ENCODE assay signal across 23 mouse cellular contexts in genomic region chr6:128836191-128836954, GRCm38 (mm10). TPM values are rescaled to one million over a fixed set of nuclear protein-coding genes. Genes with fewer than 3 reads are reported as not detected.
DNase-seq lines count a peak whose midpoint lies in the region; ATAC-seq and TF ChIP-seq lines count a peak whose summit lies in the region.
"Had no signal": no experiment of that assay in that cellular context is flagged by ENCODE, and none has a peak within 500 bp of the region (broad histone marks: within the 10 kb centered on the region; RNA-seq: fewer than 3 reads in every experiment).

No protein-coding gene starts in this region.

- H3K27me3 ChIP-seq in thymus, adult 2 months (ENCODE audit: control insufficient read depth, insufficient read depth, low read length), result no peaks in the 10 kb centered on the region
- no peaks in the 10 kb centered on the region for H3K27me3 ChIP-seq in liver, embryonic 13.5 days
- H3K27me3 ChIP-seq: neural tube, embryonic 12.5 days; stomach, embryonic 15.5 days had no signal

- H3K36me3 ChIP-seq in thymus, adult 2 months (ENCODE audit: control insufficient read depth, insufficient read depth, low read length), result no peaks in the 10 kb centered on the region
- no peaks in the 10 kb centered on the region for H3K36me3 ChIP-seq in liver, embryonic 13.5 days
- H3K36me3 ChIP-seq: heart, embryonic 10.5 days; neural tube, embryonic 12.5 days; stomach, embryonic 15.5 days had no signal

- intact Hi-C loops in heart, postnatal 36 days (cut with DNase I), result no loop called here

- no peak for TF ChIP-seq POLR2A in thymus, adult 2 months (IDR thresholded peaks at IDR 0.05; ENCODE audit: control insufficient read depth, extremely low read depth, insufficient read depth, low read length, poor library complexity)

- peaks cover 18% of the 10 kb centered on the region for H3K4me1 ChIP-seq in thymus, adult 2 months (replicated peaks; ENCODE audit: control insufficient read depth, insufficient read depth, low read length)
- H3K4me1 ChIP-seq in liver, embryonic 13.5 days (replicated peaks), result peaks cover 39% of the 10 kb centered on the region

- H3K4me3 ChIP-seq in thymus, adult 2 months (ENCODE audit: control insufficient read depth, insufficient read depth, low read length), result no peak overlapping the region
- no peak overlapping the region for H3K4me3 ChIP-seq in liver, embryonic 13.5 days (replicated peaks)

- H3K27ac ChIP-seq in thymus, adult 2 months (ENCODE audit: control insufficient read depth, insufficient read depth, low read length), result no peak overlapping the region
- no peak overlapping the region for H3K27ac ChIP-seq in liver, embryonic 13.5 days
- H3K27ac ChIP-seq: neural tube, embryonic 12.5 days had no signal

- WGBS in thymus, adult 2 months, result 9% methylated on average over 8 of the region's 8 CpGs
- 29% methylated on average over 8 of the region's 8 CpGs for WGBS in liver, embryonic 13.5 days (ENCODE audit: insufficient replicate concordance)

- H3K9me3 ChIP-seq in liver, embryonic 13.5 days (replicated peaks), result no peaks in the 10 kb centered on the region
- H3K9me3 ChIP-seq: heart, embryonic 10.5 days; neural tube, embryonic 12.5 days; stomach, embryonic 15.5 days had no signal

- H3K4me2 ChIP-seq in liver, embryonic 13.5 days, result peak overlapping the region; percentile 78

- ATAC-seq in liver, embryonic 13.5 days (ENCODE audit: low read depth), result no peak

- H3K9ac ChIP-seq in liver, embryonic 13.5 days, result no peak overlapping the region
- H3K9ac ChIP-seq: stomach, embryonic 15.5 days had no signal

- peak; percentile 33 for DNase-seq in heart, adult 11 months
- DNase-seq in heart, postnatal 36 days, result no peak
- DNase-seq in thymus, postnatal 0 days (ENCODE audit: low spot score), result peak; percentile 60
- no peak for DNase-seq in thymus, adult 2 months
- DNase-seq in liver, embryonic 13.5 days, result no peak
- no peak for DNase-seq in c-Kit-positive CD71-positive TER-119-positive erythroid progenitor cells, embryonic 14.5 days (ENCODE audit: low spot score)
- no peak for DNase-seq in lung, postnatal 10 days
- DNase-seq in spleen, postnatal 36 days (ENCODE audit: low spot score in 2 of 2), result no peak
- DNase-seq: adrenal gland, postnatal 25 days; cerebellum, adult 9-11 months; gastrocnemius, postnatal 14 days; heart, postnatal 14 days; kidney, adult 18-20 months; kidney, postnatal 36 days; midbrain, embryonic 14.5 days; right cerebral cortex, postnatal 4 days; thymus, postnatal 14 days had no signal

- TF ChIP-seq CTCF in thymus, adult 2 months (IDR thresholded peaks at IDR 0.05; ENCODE audit: borderline replicate concordance, control insufficient read depth, extremely low read depth, insufficient read depth, low read length, poor library complexity), result no peak

RNA-seq across cellular contexts. Expression of gene Klrb1b, which starts 10.2 kb away (rescaled TPM):
- not detected for total RNA-seq in heart, postnatal 36 days (2021)
- polyA plus RNA-seq in thymus, postnatal 0 days (2015; fragmentation: Nextera tagmentation; extraction: Ambion mirVana), result 0.92 and 1.1 TPM in 2 replicates
- 0.54 and 0.85 TPM in 2 replicates for polyA plus RNA-seq in thymus, adult 2 months (2012; rRNA removed)
- 0.09 TPM in 1 of 2 replicates, not detected in the other for polyA plus RNA-seq in liver, embryonic 13.5 days (2015; fragmentation: Nextera tagmentation; extraction: Ambion mirVana)
- total RNA-seq: adrenal gland, postnatal 25 days; gastrocnemius, postnatal 14 days; layer of hippocampus, postnatal 36 days had no signal
- polyA plus RNA-seq: heart, embryonic 10.5 days; limb, embryonic 11.5 days; lung, embryonic 14.5 days; neural tube, embryonic 12.5 days had no signal

RNA-seq across cellular contexts. Expression of gene Gm44511, which starts 10.3 kb away (rescaled TPM):
- total RNA-seq in heart, postnatal 36 days (2021), result not detected
- 0.58 and 0.96 TPM in 2 replicates for polyA plus RNA-seq in thymus, postnatal 0 days (2015; fragmentation: Nextera tagmentation; extraction: Ambion mirVana)
- 0.59 TPM in 1 of 2 replicates, not detected in the other for polyA plus RNA-seq in thymus, adult 2 months (2012; rRNA removed)
- 0.20 TPM in 1 of 2 replicates, not detected in the other for polyA plus RNA-seq in liver, embryonic 13.5 days (2015; fragmentation: Nextera tagmentation; extraction: Ambion mirVana)
- total RNA-seq: adrenal gland, postnatal 25 days; gastrocnemius, postnatal 14 days; heart, postnatal 14 days; layer of hippocampus, postnatal 36 days had no signal
- polyA plus RNA-seq: heart, embryonic 10.5 days; limb, embryonic 11.5 days; lung, embryonic 14.5 days; midbrain, embryonic 14.5 days; neural tube, embryonic 12.5 days; stomach, embryonic 15.5 days had no signal

RNA-seq across cellular contexts. Expression of gene Klrb1c, which starts 47.4 kb away (rescaled TPM):
- total RNA-seq in heart, postnatal 36 days (2021), result under 1 TPM in 1 of 2 experiments, not detected in 1; 0.16 TPM
- 1.5 and 1.6 TPM in 2 replicates for polyA plus RNA-seq in thymus, postnatal 0 days (2015; fragmentation: Nextera tagmentation; extraction: Ambion mirVana)
- 0.96 and 2.6 TPM in 2 replicates for polyA plus RNA-seq in thymus, adult 2 months (2012; rRNA removed)
- 0.08 and 0.10 TPM in 2 replicates for polyA plus RNA-seq in liver, embryonic 13.5 days (2015; fragmentation: Nextera tagmentation; extraction: Ambion mirVana)
- total RNA-seq: adrenal gland, postnatal 25 days; layer of hippocampus, postnatal 36 days had no signal
- polyA plus RNA-seq: limb, embryonic 11.5 days; midbrain, embryonic 14.5 days; neural tube, embryonic 12.5 days had no signal

RNA-seq across cellular contexts. Expression of gene Clec2i, which starts 51.0 kb away (rescaled TPM):
- total RNA-seq in heart, postnatal 36 days (2021), result not detected
- polyA plus RNA-seq in thymus, postnatal 0 days (2015; fragmentation: Nextera tagmentation; extraction: Ambion mirVana), result 12.3 and 14.2 TPM in 2 replicates
- 9.6 and 12.1 TPM in 2 replicates for polyA plus RNA-seq in thymus, adult 2 months (2012; rRNA removed)
- 0.09 and 0.16 TPM in 2 replicates for polyA plus RNA-seq in liver, embryonic 13.5 days (2015; fragmentation: Nextera tagmentation; extraction: Ambion mirVana)
- total RNA-seq: adrenal gland, postnatal 25 days; gastrocnemius, postnatal 14 days; layer of hippocampus, postnatal 36 days had no signal
- polyA plus RNA-seq: heart, embryonic 10.5 days; limb, embryonic 11.5 days; midbrain, embryonic 14.5 days; neural tube, embryonic 12.5 days had no signal

RNA-seq across cellular contexts. Expression of gene BC035044, which starts 54.6 kb away (rescaled TPM):
- under 1 TPM in 1 of 2 experiments, not detected in 1; 0.38 TPM for total RNA-seq in heart, postnatal 36 days (2021)
- polyA plus RNA-seq in thymus, postnatal 0 days (2015; fragmentation: Nextera tagmentation; extraction: Ambion mirVana), result 48.3 and 50.0 TPM in 2 replicates
- polyA plus RNA-seq in thymus, adult 2 months (2012; rRNA removed), result 17.8 and 18.6 TPM in 2 replicates
- 6.9 and 7.6 TPM in 2 replicates for polyA plus RNA-seq in liver, embryonic 13.5 days (2015; fragmentation: Nextera tagmentation; extraction: Ambion mirVana)

Comparison
In these comparisons a context has a peak if more than half of its experiments do, and no peak if none do; other contexts are left out.
1. DNase-seq: peak in heart, adult 11 months (single experiment) and thymus, postnatal 0 days (single experiment); none in heart, postnatal 36 days (0 of 2), thymus, adult 2 months (single experiment), liver, embryonic 13.5 days (single experiment), c-Kit-positive CD71-positive TER-119-positive erythroid progenitor cells, embryonic 14.5 days (single experiment), lung, postnatal 10 days (single experiment) and spleen, postnatal 36 days (0 of 2).